Mouse (Mus musculus) neural tube, embryonic 15.5 days (tissue): ENCODE measurements at regions not wholly inside any gene's neighbourhood (a gene's known extent, or its start where the extent isn't known, plus 50 kb on each side); places are given as distances from the start of the nearest gene placed in this dataset.
A peak's percentile ranks its signal among the peaks of the same experiment; 100 is the strongest.
"Not testable (repeated sequence)": the region's sequence is repeated elsewhere in the genome, so short reads cannot be mapped to it uniquely, and the experiment has no call there.

Experiments
- ATAC-seq: fragments of 200-750 bp; cut with Nextera tagmentation; 2 replicates; pipeline ENCODE4 v1.8.0; 2017; ENCODE audit warnings: mild to moderate bottlenecking, moderate TSS enrichment, moderate library complexity; ENCODE audit not compliant: low FRiP score
- H3K27ac ChIP-seq: fragments of 300-500 bp; sonication (generic); replicated peaks from 2 replicates; pipeline ENCODE4 v1.5.1; 2015; ENCODE audit warnings: mild to moderate bottlenecking, inconsistent platforms
- H3K27me3 ChIP-seq: fragments of 300-500 bp; sonication (generic); replicated peaks from 2 replicates; pipeline ENCODE4 v1.6.1; 2015; ENCODE audit warnings: inconsistent platforms
- H3K36me3 ChIP-seq: fragments of 300-500 bp; sonication (generic); 2 replicates; pipeline ENCODE4 v1.6.1; 2015; ENCODE audit warnings: inconsistent platforms
- H3K4me1 ChIP-seq: fragments of 300-500 bp; sonication (generic); 2 replicates; pipeline ENCODE4 v1.6.1; 2015; ENCODE audit warnings: inconsistent platforms
- H3K4me2 ChIP-seq: fragments of 300-500 bp; sonication (generic); 2 replicates; pipeline ENCODE4 v1.6.1; 2015; ENCODE audit warnings: inconsistent platforms, mild to moderate bottlenecking, moderate library complexity
- H3K4me3 ChIP-seq: fragments of 300-500 bp; sonication (generic); replicated peaks from 2 replicates; pipeline ENCODE4 v1.5.1; 2015; ENCODE audit warnings: mild to moderate bottlenecking, inconsistent platforms
- H3K9ac ChIP-seq: fragments of 300-500 bp; sonication (generic); replicated peaks from 2 replicates; pipeline ENCODE4 v1.6.1; 2015; ENCODE audit warnings: mild to moderate bottlenecking, inconsistent platforms
- H3K9me3 ChIP-seq: fragments of 300-500 bp; sonication (generic); replicated peaks from 2 replicates; pipeline ENCODE4 v1.6.1; 2016; ENCODE audit warnings: inconsistent platforms
- WGBS: fragments of 180-500 bp; shearing (Covaris S2); methylation state at CpG from one replicate; pipeline ENCODE4 v1.1.7; 2015; ENCODE audit warnings: mixed read lengths; 5-methylcytosine and 5-hydroxymethylcytosine counted together

- H3K27ac ChIP-seq: no peak overlapping the region
- H3K9ac ChIP-seq: no peak overlapping the region
- H3K4me1 ChIP-seq: peaks cover 5% of the 10 kb centered on the region
- no peak overlapping the region for H3K4me2 ChIP-seq
- H3K27me3 ChIP-seq: no peaks in the 10 kb centered on the region
- no peaks in the 10 kb centered on the region for H3K9me3 ChIP-seq
- no peak overlapping the region for H3K4me3 ChIP-seq
- ATAC-seq: no peak
- 45% methylated on average over 6 of the region's 6 CpGs for WGBS
- no peaks in the 10 kb centered on the region for H3K36me3 ChIP-seq
Measured at GRCm38 (mm10) chr3:147652849-147653248, 800.7 kb downstream of the Ttll7 start.

- not testable (repeated sequence) for H3K4me1 ChIP-seq, H3K4me2 ChIP-seq, ATAC-seq, H3K9me3 ChIP-seq, H3K9ac ChIP-seq, H3K27ac ChIP-seq, H3K36me3 ChIP-seq, H3K27me3 ChIP-seq, H3K4me3 ChIP-seq
- WGBS: 93% methylated on average over 20 of the region's 21 CpGs
Measured at GRCm38 (mm10) chr3:147635486-147635885, 783.3 kb downstream of the Ttll7 start.

DNA sequence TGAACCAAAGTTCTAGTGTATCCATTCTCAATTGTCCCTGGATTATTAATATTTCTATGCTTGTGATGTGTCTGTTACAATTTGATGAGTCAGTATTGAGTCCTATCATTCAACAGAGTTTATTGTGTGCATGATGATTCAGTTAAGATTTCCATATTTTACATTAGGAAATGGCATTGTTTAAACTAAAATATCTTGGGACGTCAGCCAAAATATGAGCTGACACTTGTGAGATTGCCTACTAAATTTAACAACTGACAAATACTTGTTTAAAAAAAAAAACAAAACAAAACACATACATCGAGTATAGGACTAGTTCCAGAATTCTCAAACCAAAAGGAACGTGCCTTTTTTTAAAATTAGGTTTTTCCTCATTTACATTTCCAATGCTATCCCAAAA is 779.0 kb downstream of the Ttll7 start:
- Histone ChIP-seq H3K36me3 (no peaks in the 10 kb centered on the region), H3K27me3 (no peaks in the 10 kb centered on the region), H3K9me3 (no peaks in the 10 kb centered on the region), H3K4me3 (no peak overlapping the region), H3K4me2 (no peak overlapping the region), H3K27ac (no peak overlapping the region), H3K9ac (no peak overlapping the region), H3K4me1 (no peaks in the 10 kb centered on the region)
- 92% methylated on average over 3 of the region's 3 CpGs for WGBS
- ATAC-seq: no peak

GRCm38 (mm10) chr3:147583697-147584315 is 731.6 kb downstream of the Ttll7 start:
- 29% methylated on average over 6 of the region's 6 CpGs for WGBS
- peaks cover 3% of the 10 kb centered on the region; the same call in 1 of the 2 replicates for H3K4me1 ChIP-seq
- no peaks in the 10 kb centered on the region for H3K36me3 ChIP-seq
- no peak overlapping the region for H3K27ac ChIP-seq
- H3K27me3 ChIP-seq: no peaks in the 10 kb centered on the region
- no peak overlapping the region for H3K4me2 ChIP-seq
- no peaks in the 10 kb centered on the region for H3K9me3 ChIP-seq
- ATAC-seq: peak; percentile 61; the same call in 1 of the 2 replicates
- no peak overlapping the region for H3K9ac ChIP-seq
- no peak overlapping the region for H3K4me3 ChIP-seq

DNA sequence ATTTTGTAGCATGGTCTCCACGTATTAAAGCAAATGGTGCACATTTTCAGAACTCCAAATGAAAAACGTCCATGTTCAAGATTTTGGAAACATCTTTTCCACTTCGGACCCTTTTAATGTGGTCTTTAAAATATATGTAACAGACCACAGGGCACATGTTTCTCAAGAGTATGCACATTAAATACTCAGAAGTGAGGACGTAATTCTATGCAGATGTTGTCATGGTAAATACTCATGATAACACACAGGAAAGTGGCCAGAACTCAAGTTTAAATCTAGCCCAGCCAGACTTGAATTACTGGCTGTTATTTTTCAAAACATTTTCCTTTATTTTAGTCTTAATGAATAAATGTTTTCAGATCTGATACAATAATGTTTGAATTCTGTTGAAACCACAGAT is 719.7 kb downstream of the Ttll7 start:
- Histone ChIP-seq H3K27me3 (no peaks in the 10 kb centered on the region), H3K4me2 (no peak overlapping the region), H3K9ac (no peak overlapping the region), H3K36me3 (no peaks in the 10 kb centered on the region), H3K4me1 (no peaks in the 10 kb centered on the region), H3K4me3 (no peak overlapping the region), H3K27ac (no peak overlapping the region), H3K9me3 (no peaks in the 10 kb centered on the region)
- 86% methylated on average over 4 of the region's 4 CpGs for WGBS
- ATAC-seq: no peak

DNA sequence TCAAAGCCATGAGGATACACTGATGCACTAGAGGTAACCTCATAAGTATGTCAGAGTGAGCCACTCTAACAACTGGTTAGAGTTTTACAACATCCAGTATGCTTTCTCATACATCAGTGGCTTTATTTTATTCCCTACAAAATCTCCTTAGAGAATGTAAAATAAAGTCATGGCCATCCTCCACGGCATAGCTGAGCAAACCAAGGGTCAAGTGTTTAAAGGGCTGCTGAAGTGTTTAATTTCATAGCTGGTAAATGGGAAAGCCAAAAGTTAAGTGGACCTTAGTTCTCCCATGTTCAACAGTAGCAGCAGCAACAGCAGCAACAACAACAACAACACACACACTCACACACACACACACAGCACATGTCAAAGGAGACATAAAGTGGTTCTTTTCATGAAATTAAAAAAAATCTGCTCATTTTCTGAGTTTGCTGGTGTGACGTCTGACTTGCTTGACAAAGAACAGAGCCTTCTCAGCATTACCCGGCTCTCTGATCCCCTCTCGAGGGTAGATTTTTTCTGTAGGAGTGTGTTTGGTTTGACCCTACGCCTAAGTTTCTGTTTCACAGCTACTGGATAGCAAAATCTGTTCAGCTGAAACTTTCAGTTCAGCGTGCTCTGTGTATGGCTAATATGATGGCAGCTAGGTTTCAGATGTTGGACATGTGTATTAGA is 693.3 kb downstream of the Ttll7 start:
- H3K9me3 ChIP-seq: no peaks in the 10 kb centered on the region
- no peaks in the 10 kb centered on the region for H3K27me3 ChIP-seq
- H3K27ac ChIP-seq: no peak overlapping the region
- no peaks in the 10 kb centered on the region for H3K4me1 ChIP-seq
- WGBS: 81% methylated on average over 6 of the region's 6 CpGs
- no peak for ATAC-seq
- H3K36me3 ChIP-seq: no peaks in the 10 kb centered on the region
- no peak overlapping the region for H3K4me2 ChIP-seq
- no peak overlapping the region for H3K9ac ChIP-seq
- no peak overlapping the region for H3K4me3 ChIP-seq

DNA sequence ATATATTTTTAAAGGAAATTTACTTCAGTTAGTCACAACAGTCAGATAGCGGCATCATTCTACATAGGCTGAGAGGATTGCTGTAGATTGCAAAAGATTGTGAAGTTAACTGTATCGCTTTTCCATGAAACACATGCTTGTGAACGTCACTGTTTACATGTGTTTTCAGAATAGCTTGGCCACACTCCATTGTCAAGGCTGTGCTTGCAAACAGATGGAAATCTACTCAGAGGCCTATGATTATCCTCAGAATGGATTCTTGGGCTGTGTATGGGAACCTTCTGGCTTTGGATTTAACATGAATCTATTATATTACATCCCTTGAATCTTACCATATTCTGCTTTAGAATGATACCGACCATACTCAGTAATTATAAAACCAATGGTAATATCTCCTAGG is 690.1 kb downstream of the Ttll7 start:
- Histone ChIP-seq H3K9me3 (no peaks in the 10 kb centered on the region), H3K4me3 (no peak overlapping the region), H3K27ac (no peak overlapping the region), H3K36me3 (no peaks in the 10 kb centered on the region), H3K4me1 (no peaks in the 10 kb centered on the region), H3K27me3 (no peaks in the 10 kb centered on the region), H3K9ac (no peak overlapping the region), H3K4me2 (no peak overlapping the region)
- whole genome bisulfite sequencing: 93% methylated on average over 4 of the region's 4 CpGs
- no peak for ATAC-seq

- no peaks in the 10 kb centered on the region for H3K9me3 ChIP-seq
- ATAC-seq: no peak
Measured at GRCm38 (mm10) chr3:147537584-147537983, 685.4 kb downstream of the Ttll7 start.

GRCm38 (mm10) chr3:147532196-147532595 is 680.0 kb downstream of the Ttll7 start:
- Histone ChIP-seq H3K9ac (no peak overlapping the region), H3K4me1 (no peaks in the 10 kb centered on the region), H3K4me3 (no peak overlapping the region), H3K9me3 (no peaks in the 10 kb centered on the region), H3K4me2 (no peak overlapping the region), H3K27ac (no peak overlapping the region), H3K36me3 (no peaks in the 10 kb centered on the region), H3K27me3 (no peaks in the 10 kb centered on the region)
- 51% methylated on average over 2 of the region's 2 CpGs for WGBS
- no peak for ATAC-seq

More at GRCm38 (mm10) chr3:147537584-147537983, 685.4 kb downstream of the Ttll7 start:
- no peak overlapping the region for H3K27ac ChIP-seq
- H3K4me3 ChIP-seq: no peak overlapping the region
- H3K4me2 ChIP-seq: no peak overlapping the region
- no peaks in the 10 kb centered on the region for H3K4me1 ChIP-seq
- H3K36me3 ChIP-seq: no peaks in the 10 kb centered on the region
- H3K9ac ChIP-seq: no peak overlapping the region
- no peaks in the 10 kb centered on the region for H3K27me3 ChIP-seq

DNA sequence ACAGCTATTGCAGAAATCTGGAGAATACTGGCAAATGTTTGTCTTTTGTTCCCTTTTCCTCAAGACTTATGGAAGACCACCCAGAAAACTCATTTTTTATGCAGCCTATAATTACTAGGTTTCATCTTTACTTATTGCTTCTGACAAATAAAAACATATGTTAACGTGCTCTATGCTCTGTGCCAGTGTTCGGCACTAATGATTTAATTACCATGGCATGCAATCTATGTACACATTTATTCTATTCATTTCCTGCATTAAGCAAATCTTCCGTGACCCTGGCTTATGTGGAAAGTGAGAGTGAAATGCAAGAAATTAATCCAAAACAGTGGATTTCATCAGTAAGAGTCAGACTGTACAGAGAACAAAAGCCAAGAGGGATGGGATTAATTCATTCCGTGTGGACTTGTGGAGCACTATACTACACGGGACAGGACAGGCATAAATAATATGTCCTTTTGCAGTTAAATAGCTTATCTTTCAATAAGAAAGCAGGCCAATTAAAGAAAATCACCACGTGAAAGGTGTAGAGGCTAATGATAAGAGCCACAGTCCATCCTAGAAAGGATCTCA is 679.5 kb downstream of the Ttll7 start:
- H3K27ac ChIP-seq: no peak overlapping the region
- H3K4me2 ChIP-seq: no peak overlapping the region
- H3K9me3 ChIP-seq: no peaks in the 10 kb centered on the region
- no peak overlapping the region for H3K9ac ChIP-seq
- H3K4me3 ChIP-seq: no peak overlapping the region
- no peaks in the 10 kb centered on the region for H3K4me1 ChIP-seq
- 60% methylated on average over 6 of the region's 6 CpGs for WGBS
- no peaks in the 10 kb centered on the region for H3K27me3 ChIP-seq
- ATAC-seq: no peak
- no peaks in the 10 kb centered on the region for H3K36me3 ChIP-seq
